Mouse (Mus musculus): ENCODE data around the gene Lctl.
"Not testable (repeated sequence)": the region's sequence is repeated elsewhere in the genome, so short reads cannot be mapped to it uniquely, and the experiment has no call there.

DNA sequence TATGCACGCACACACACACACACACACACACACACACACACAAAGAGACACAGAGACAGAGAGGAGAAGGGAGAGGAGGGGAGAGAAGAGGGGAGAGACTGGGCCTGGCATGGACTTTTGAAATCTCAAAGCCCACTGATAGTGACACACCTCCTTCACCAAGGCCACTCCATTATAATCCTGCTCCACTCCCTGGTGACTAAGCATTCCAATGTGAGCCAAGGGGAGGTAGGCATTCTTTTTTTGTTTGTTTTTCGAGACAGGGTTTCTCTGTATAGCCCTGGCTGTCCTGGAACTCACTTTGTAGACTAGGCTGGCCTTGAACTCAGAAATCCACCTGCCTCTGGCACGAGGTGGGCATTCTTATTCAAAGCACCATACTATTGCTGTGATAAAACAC lies 7.9 kb downstream of the Lctl start:
- TF ChIP-seq POLR2A (IDR thresholded peaks at IDR 0.05; ENCODE audit: low read depth, low read length); CTCF (conservative IDR thresholded peaks at IDR 0.05; ENCODE audit: insufficient read depth, insufficient read length, low read depth, low read length): not testable (repeated sequence)

Measured in kidney, adult 2 months (tissue).